22 mouse cellular contexts compared by ENCODE assay signal in genomic region chr3:57541205-57541604, GRCm38 (mm10). TPM values are rescaled to one million over a fixed set of nuclear protein-coding genes. Genes with fewer than 3 reads are reported as not detected.
DNase-seq lines count a peak whose midpoint lies in the region; ATAC-seq and TF ChIP-seq lines count a peak whose summit lies in the region.
"Had no signal": no experiment of that assay in that cellular context is flagged by ENCODE, and none has a peak within 500 bp of the region (broad histone marks: within the 10 kb centered on the region; RNA-seq: fewer than 3 reads in every experiment).

No protein-coding gene starts in this region.

- no peak overlapping the region for H3K9ac ChIP-seq in heart, embryonic 13.5 days
- H3K9ac ChIP-seq in kidney, postnatal 0 days (ENCODE audit: low read depth, low read length): no peak overlapping the region
- no peak overlapping the region for H3K9ac ChIP-seq in kidney, embryonic 15.5 days
- no peak overlapping the region for H3K9ac ChIP-seq in lung, embryonic 16.5 days (ENCODE audit: low read length)
- H3K9ac ChIP-seq: embryonic facial prominence, embryonic 12.5 days; forebrain, embryonic 12.5 days; liver, embryonic 13.5 days; midbrain, embryonic 15.5 days; neural tube, embryonic 12.5 days had no signal

- H3K9me3 ChIP-seq in heart, embryonic 13.5 days: no peaks in the 10 kb centered on the region
- no peaks in the 10 kb centered on the region for H3K9me3 ChIP-seq in kidney, postnatal 0 days (replicated peaks; ENCODE audit: low read length)
- H3K9me3 ChIP-seq in kidney, embryonic 15.5 days (replicated peaks): no peaks in the 10 kb centered on the region
- H3K9me3 ChIP-seq in lung, embryonic 16.5 days (ENCODE audit: control insufficient read depth, low read length): no peaks in the 10 kb centered on the region
- H3K9me3 ChIP-seq: embryonic facial prominence, embryonic 12.5 days; forebrain, embryonic 12.5 days; liver, embryonic 13.5 days; midbrain, embryonic 15.5 days; neural tube, embryonic 12.5 days had no signal

- WGBS in heart, embryonic 13.5 days: 63% methylated on average over 7 of the region's 7 CpGs
- 65% methylated on average over 7 of the region's 7 CpGs for WGBS in kidney, postnatal 0 days
- WGBS in kidney, embryonic 15.5 days: 75% methylated on average over 7 of the region's 7 CpGs
- WGBS in lung, embryonic 16.5 days: 39% methylated on average over 7 of the region's 7 CpGs

- intact Hi-C loops in heart, postnatal 14 days (cut with DNase I): no loop called here

- no peaks in the 10 kb centered on the region for H3K27me3 ChIP-seq in heart, embryonic 13.5 days (replicated peaks)
- H3K27me3 ChIP-seq in kidney, postnatal 0 days (ENCODE audit: insufficient read depth, low read length): no peaks in the 10 kb centered on the region
- H3K27me3 ChIP-seq in kidney, embryonic 15.5 days: no peaks in the 10 kb centered on the region
- no peaks in the 10 kb centered on the region for H3K27me3 ChIP-seq in lung, embryonic 16.5 days (ENCODE audit: control insufficient read depth, insufficient read depth, low read depth, low read length)
- H3K27me3 ChIP-seq: embryonic facial prominence, embryonic 12.5 days; forebrain, embryonic 12.5 days; midbrain, embryonic 15.5 days; neural tube, embryonic 12.5 days had no signal

- DNase-seq in heart, postnatal 14 days: no peak
- DNase-seq in kidney, postnatal 0 days (ENCODE audit: low spot score): peak; percentile 49
- no peak for DNase-seq in lung, postnatal 14 days
- no peak for DNase-seq in embryo, embryonic 11 days
- DNase-seq: adrenal gland, adult 2 months; cerebellum, adult 11-12 months; cerebellum, postnatal 10 days; left cerebral cortex, postnatal 4 days; liver, embryonic 13.5 days; right cerebral cortex, postnatal 25 days had no signal

- no peak for ATAC-seq in heart, embryonic 13.5 days (ENCODE audit: extremely low read depth, insufficient number of reproducible peaks, low FRiP score, low TSS enrichment)
- ATAC-seq in kidney, postnatal 0 days (replicated peaks; ENCODE audit: low FRiP score, low read depth): no peak
- ATAC-seq in kidney, embryonic 15.5 days (replicated peaks; ENCODE audit: low FRiP score): no peak
- ATAC-seq in lung, embryonic 16.5 days (ENCODE audit: low read depth): peak; percentile 42; the same call in 1 of the 2 replicates
- ATAC-seq: hindbrain, postnatal 0 days; intestine, embryonic 16.5 days; midbrain, embryonic 15.5 days had no signal

- peak overlapping the region; percentile 61 for H3K27ac ChIP-seq in heart, embryonic 13.5 days (replicated peaks)
- no peak overlapping the region for H3K27ac ChIP-seq in kidney, postnatal 0 days
- H3K27ac ChIP-seq in kidney, embryonic 15.5 days: no peak overlapping the region
- peak overlapping the region; percentile 26 for H3K27ac ChIP-seq in lung, embryonic 16.5 days (ENCODE audit: low read length)
- H3K27ac ChIP-seq: embryonic facial prominence, embryonic 12.5 days; forebrain, embryonic 12.5 days; hindbrain, postnatal 0 days; liver, embryonic 13.5 days; macrophage; midbrain, embryonic 15.5 days; neural tube, embryonic 12.5 days had no signal

- H3K4me3 ChIP-seq in heart, embryonic 13.5 days: no peak overlapping the region
- no peak overlapping the region for H3K4me3 ChIP-seq in kidney, postnatal 0 days (replicated peaks; ENCODE audit: low read depth, low read length)
- H3K4me3 ChIP-seq in kidney, embryonic 15.5 days (replicated peaks): no peak overlapping the region
- no peak overlapping the region for H3K4me3 ChIP-seq in lung, embryonic 16.5 days (ENCODE audit: low read length)
- H3K4me3 ChIP-seq: embryonic facial prominence, embryonic 12.5 days; erythroblast, embryonic 14.5 days; forebrain, embryonic 12.5 days; liver, embryonic 13.5 days; midbrain, embryonic 15.5 days; neural tube, embryonic 12.5 days had no signal

- H3K4me1 ChIP-seq in heart, embryonic 13.5 days: peaks cover 50% of the 10 kb centered on the region
- H3K4me1 ChIP-seq in kidney, postnatal 0 days (replicated peaks; ENCODE audit: insufficient read depth, low read length): no peaks in the 10 kb centered on the region
- peaks cover 3% of the 10 kb centered on the region for H3K4me1 ChIP-seq in kidney, embryonic 15.5 days
- peaks cover 16% of the 10 kb centered on the region for H3K4me1 ChIP-seq in lung, embryonic 16.5 days (replicated peaks; ENCODE audit: control insufficient read depth, insufficient read depth, low read length)
- H3K4me1 ChIP-seq: liver, embryonic 13.5 days; midbrain, embryonic 15.5 days; neural tube, embryonic 12.5 days had no signal

- H3K4me2 ChIP-seq in heart, embryonic 13.5 days: no peak overlapping the region
- no peak overlapping the region for H3K4me2 ChIP-seq in kidney, postnatal 0 days (ENCODE audit: low read length)
- no peak overlapping the region for H3K4me2 ChIP-seq in kidney, embryonic 15.5 days
- no peak overlapping the region; the same call in 1 of the 2 replicates for H3K4me2 ChIP-seq in lung, embryonic 16.5 days (ENCODE audit: low read depth, low read length)
- H3K4me2 ChIP-seq: embryonic facial prominence, embryonic 12.5 days; forebrain, embryonic 12.5 days; liver, embryonic 13.5 days; midbrain, embryonic 15.5 days; neural tube, embryonic 12.5 days had no signal

- TF ChIP-seq CTCF in kidney, postnatal 0 days (IDR thresholded peaks at IDR 0.05; ENCODE audit: low read depth): no peak

- no peaks in the 10 kb centered on the region for H3K36me3 ChIP-seq in heart, embryonic 13.5 days
- no peaks in the 10 kb centered on the region for H3K36me3 ChIP-seq in kidney, postnatal 0 days (ENCODE audit: insufficient read depth, low read length)
- no peaks in the 10 kb centered on the region for H3K36me3 ChIP-seq in kidney, embryonic 15.5 days
- H3K36me3 ChIP-seq in lung, embryonic 16.5 days (ENCODE audit: control insufficient read depth, insufficient read depth, low read length): no peaks in the 10 kb centered on the region
- H3K36me3 ChIP-seq: embryonic facial prominence, embryonic 12.5 days; forebrain, embryonic 12.5 days; liver, embryonic 13.5 days; midbrain, embryonic 15.5 days; neural tube, embryonic 12.5 days had no signal

RNA-seq across cellular contexts. Expression of gene Wwtr1, which starts 34.5 kb away (rescaled TPM):
- polyA plus RNA-seq in heart, embryonic 13.5 days (2015; fragmentation: Nextera tagmentation; extraction: Ambion mirVana): 13.8 and 16.1 TPM in 2 replicates
- total RNA-seq in heart, postnatal 14 days (2021): 10 to 100 TPM; 65.6 to 75.2 TPM
- polyA plus RNA-seq in kidney, postnatal 0 days (2015; fragmentation: Nextera tagmentation; extraction: Ambion mirVana): 28.9 TPM in 2 replicates
- polyA plus RNA-seq in kidney, embryonic 15.5 days (2015; fragmentation: Nextera tagmentation; extraction: Ambion mirVana): 15.9 and 17.4 TPM in 2 replicates
- polyA plus RNA-seq in lung, embryonic 16.5 days (2015; fragmentation: Nextera tagmentation; extraction: Ambion mirVana): 27.5 and 29.9 TPM in 2 replicates
- total RNA-seq: MEL had no signal
- polyA plus RNA-seq: erythroblast, embryonic 14.5 days; macrophage had no signal

Comparison
In these comparisons a context has a peak if more than half of its experiments do, and no peak if none do; other contexts are left out.
1. H3K27ac ChIP-seq: peak in heart, embryonic 13.5 days (single experiment) and lung, embryonic 16.5 days (single experiment); none in kidney, postnatal 0 days (single experiment) and kidney, embryonic 15.5 days (single experiment).